Mouse (Mus musculus) brain, embryonic 14.5 days (tissue): ENCODE results near the gene Arhgap44.

Experiments
- CTCF ChIP-seq: fragments of 200-500 bp; IDR thresholded peaks from 2 replicates; pipeline ENCODE4 v1.5.1; 2012; ENCODE audit warnings: inconsistent platforms, mild to moderate bottlenecking, moderate library complexity, borderline replicate concordance; ENCODE audit not compliant: insufficient read depth, insufficient read length; ENCODE audit errors: extremely low read depth
- POLR2A ChIP-seq: fragments of 200-500 bp; IDR thresholded peaks from 2 replicates; pipeline ENCODE4 v1.6.1; 2012; ENCODE audit warnings: mild to moderate bottlenecking, inconsistent platforms, borderline replicate concordance; ENCODE audit not compliant: poor library complexity, insufficient read depth, insufficient read length, severe bottlenecking; ENCODE audit errors: extremely low read depth

- TF ChIP-seq CTCF (no peak), POLR2A (no peak)
Measured at GRCm38 (mm10) chr11:65013906-65014305, 148.9 kb downstream of the Arhgap44 start.
